Mouse (Mus musculus) heart, adult 2 months (tissue): ENCODE measurements around the gene Mepce. TPM values are rescaled to one million over a fixed set of nuclear protein-coding genes. Genes with fewer than 3 reads are reported as not detected.
A peak's percentile ranks its signal among the peaks of the same experiment; 100 is the strongest.

Experiments
- DNase-seq, 2 experiments: peaks; one replicate each; pipeline ENCODE4 v3.0.0; 2021
- H3K27ac ChIP-seq: fragments of 200-600 bp; 2 replicates; pipeline ENCODE4 v1.8.1; 2022
- H3K27me3 ChIP-seq: fragments of 200-500 bp; 2 replicates; pipeline ENCODE4 v1.6.1; 2012; ENCODE audit warnings: mild to moderate bottlenecking, low read length, inconsistent platforms, mixed read lengths; ENCODE audit not compliant: control insufficient read depth, insufficient read depth
- H3K36me3 ChIP-seq: fragments of 200-500 bp; 2 replicates; pipeline ENCODE4 v1.6.1; 2012; ENCODE audit warnings: low read length, inconsistent platforms; ENCODE audit not compliant: control insufficient read depth, insufficient read depth
- H3K4me1 ChIP-seq: fragments of 200-500 bp; 2 replicates; pipeline ENCODE4 v1.6.1; 2011; ENCODE audit warnings: low read length; ENCODE audit not compliant: control insufficient read depth, insufficient read depth
- H3K4me3 ChIP-seq: fragments of 200-600 bp; 2 replicates; pipeline ENCODE4 v1.8.1; 2022
- H3K79me2 ChIP-seq: fragments of 200-500 bp; replicated peaks from 2 replicates; pipeline ENCODE4 v1.6.1; 2012; ENCODE audit warnings: mild to moderate bottlenecking, inconsistent platforms, low read length, moderate library complexity, mixed read lengths; ENCODE audit not compliant: control insufficient read depth, insufficient read depth
- H3K9ac ChIP-seq: fragments of 200-500 bp; 2 replicates; pipeline ENCODE4 v1.6.1; 2012; ENCODE audit warnings: low read depth, mild to moderate bottlenecking, control low read depth, inconsistent platforms, low read length, mixed read lengths
- CTCF ChIP-seq: fragments of 200-600 bp; IDR thresholded peaks from 2 replicates; pipeline ENCODE4 v1.8.1; 2022; ENCODE audit warnings: antibody characterized with exemption, mild to moderate bottlenecking, moderate library complexity
- EP300 ChIP-seq: fragments of 200-500 bp; IDR thresholded peaks from 2 replicates; pipeline ENCODE4 v1.6.1; 2011; ENCODE audit warnings: low read depth, low read length, control low read depth; ENCODE audit not compliant: insufficient read depth
- POLR2A ChIP-seq: fragments of 200-500 bp; IDR thresholded peaks from 2 replicates; pipeline ENCODE4 v1.6.1; 2011; ENCODE audit warnings: mild to moderate bottlenecking, low read depth, low read length, control low read depth; ENCODE audit not compliant: insufficient read depth
- WGBS: fragments of 180-500 bp; shearing (Covaris S2); methylation state at CpG from one replicate; pipeline ENCODE4 v1.1.7; 2018; 5-methylcytosine and 5-hydroxymethylcytosine counted together
- intact Hi-C: fragments of 180-260 bp; cut with DNase I; formaldehyde crosslinking; loops from one replicate; pipeline ENCODE4 v1.15.1; 2025
- polyA plus RNA-seq: library from polyadenylated mRNA; depleted of rRNA; stranded (reverse); fragments of >200 nt; gene quantifications from 2 replicates; pipeline ENCODE4 v1.2.3, GENCODE M21; 2012
- total RNA-seq, 2 experiments: library from RNA; stranded (reverse); gene quantifications; 2 replicates each; pipeline ENCODE4 v1.2.3; 2021

The Mepce gene
- total and polyA plus RNA-seq, 3 experiments: 21.3 to 26.0 (median 24.1) TPM

DNA sequence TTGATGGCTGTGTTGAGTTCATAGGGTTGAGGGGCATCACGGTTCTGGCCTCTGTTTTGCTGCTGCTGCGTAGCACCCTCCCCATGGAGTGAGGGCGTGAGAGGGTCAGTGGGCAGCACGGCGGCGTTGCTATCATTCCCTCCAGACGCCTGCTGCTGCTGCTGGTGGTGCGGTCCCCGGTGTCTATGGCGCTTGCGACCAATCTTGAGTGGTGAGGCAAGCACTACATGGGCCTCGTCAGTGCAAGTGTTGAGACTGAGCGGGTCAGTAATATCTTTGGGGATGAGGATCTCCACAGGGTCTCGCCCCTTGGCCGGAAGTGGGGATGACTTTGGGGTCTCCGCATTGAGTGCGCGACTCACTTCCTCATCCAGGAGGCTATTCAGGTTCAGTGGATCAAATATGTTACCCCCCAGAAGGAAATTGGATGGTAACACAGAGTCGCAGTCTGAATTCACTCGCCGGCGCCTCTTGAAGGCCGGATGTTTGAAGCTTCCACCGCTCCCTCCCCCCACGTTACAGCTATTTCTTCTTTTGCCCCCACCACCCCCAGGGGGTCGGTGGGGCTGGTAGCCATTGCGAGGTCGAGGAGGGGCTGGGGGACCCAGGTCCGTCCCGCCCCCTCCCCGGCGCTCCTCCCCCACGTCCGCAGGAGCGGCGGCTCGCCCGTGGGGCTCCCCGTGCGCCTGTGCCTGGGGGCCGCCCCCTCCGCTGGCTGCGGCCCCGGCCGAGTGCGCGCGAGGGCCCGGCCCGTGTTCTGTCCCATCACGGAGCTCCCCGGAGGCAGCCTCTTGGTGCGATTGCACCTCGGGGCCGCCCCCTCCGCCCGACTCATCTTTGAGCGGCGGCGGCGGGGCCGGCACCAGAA, 2.1 kb downstream of the Mepce start:
- H3K79me2 ChIP-seq: peaks cover 4% of the 10 kb centered on the region; the same call in 1 of the 2 replicates
- peaks cover 11% of the 10 kb centered on the region for H3K36me3 ChIP-seq
- intact Hi-C loops: loop anchor here (2.0 to 10.0 kb wide), 4 partner anchors 253 to 801 kb away; partner anchors contain the start of genes Epo, Gnb2, Plod3 and Pop7
- H3K9ac ChIP-seq: peak overlapping the region; percentile 82
- TF ChIP-seq CTCF (no peak), EP300 (no peak), POLR2A (no peak)
- peaks cover 19% of the 10 kb centered on the region for H3K4me1 ChIP-seq
- 1% methylated on average over 61 of the region's 62 CpGs for WGBS
- DNase-seq: peak in 1 of 2 experiments; percentile 35
- H3K27me3 ChIP-seq: no peaks in the 10 kb centered on the region
- peak overlapping the region; percentile 97 for H3K27ac ChIP-seq
- peak overlapping the region; percentile 64 for H3K4me3 ChIP-seq

DNA sequence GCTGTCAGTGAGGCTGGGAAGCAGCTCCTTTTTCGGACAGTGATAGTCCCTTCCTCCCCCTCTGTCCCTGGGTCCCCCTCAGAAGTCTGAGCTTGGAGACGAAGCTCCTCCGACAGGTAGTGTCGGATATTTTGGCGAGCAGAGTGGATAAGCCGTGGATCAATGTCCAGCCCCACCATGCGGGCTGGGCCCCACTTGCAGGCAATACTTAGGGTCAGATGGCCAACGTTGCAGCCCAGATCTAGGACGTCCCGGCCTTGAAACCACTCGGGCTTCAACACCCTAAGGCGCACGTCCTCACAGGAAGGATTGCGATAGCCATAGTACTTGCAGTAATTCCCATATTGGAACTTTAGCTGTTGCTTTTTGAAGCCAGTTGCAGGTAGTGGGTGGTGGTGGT, 2.9 kb downstream of the Mepce start:
- Histone ChIP-seq H3K27ac (no peak overlapping the region), H3K9ac (peak overlapping the region; percentile 82), H3K79me2 (peaks cover 4% of the 10 kb centered on the region; the same call in 1 of the 2 replicates), H3K36me3 (peaks cover 11% of the 10 kb centered on the region), H3K27me3 (no peaks in the 10 kb centered on the region), H3K4me1 (peaks cover 20% of the 10 kb centered on the region), H3K4me3 (peak overlapping the region; percentile 64; the same call in 1 of the 2 replicates)
- TF ChIP-seq CTCF (no peak), POLR2A (no peak), EP300 (no peak)
- WGBS: 67% methylated on average over 14 of the region's 14 CpGs
- peak in 1 of 2 experiments; percentile 26 for DNase-seq
- intact Hi-C loops: loop anchor here (5.0 to 10.0 kb wide), 4 partner anchors 280 to 800 kb away; partner anchors contain the start of genes Ephb4, Plod3, Pop7 and Znhit1

DNA sequence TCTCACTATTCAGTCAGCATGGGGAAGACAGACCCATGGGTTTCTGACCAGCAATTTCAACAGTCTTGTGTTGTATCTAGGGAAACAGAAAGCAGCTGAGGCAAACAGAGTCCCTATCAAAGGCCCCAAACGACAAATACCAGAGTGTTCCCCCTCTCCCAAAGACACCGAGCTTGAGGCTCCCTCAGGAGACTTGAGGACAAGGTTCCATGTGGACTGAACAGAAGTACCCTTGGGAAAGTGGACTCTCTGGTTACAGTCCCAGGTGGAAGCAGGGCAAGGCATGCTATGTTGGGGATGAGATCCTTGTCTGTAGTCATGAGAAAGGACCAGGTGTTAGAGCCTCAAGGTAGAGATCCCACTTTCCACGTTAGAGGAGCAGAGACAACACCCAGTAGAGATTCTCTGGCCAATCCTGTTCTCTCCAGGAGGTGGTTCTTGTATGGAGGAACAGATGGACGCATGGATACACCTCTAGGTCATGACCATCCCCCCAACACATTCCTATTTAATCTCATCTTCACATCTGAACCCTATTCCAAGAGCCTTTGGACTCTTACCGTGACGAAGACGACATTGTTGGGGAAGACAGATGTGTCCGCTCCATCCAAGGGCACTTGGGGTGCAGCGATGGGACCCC, 3.4 kb downstream of the Mepce start:
- Histone ChIP-seq H3K4me3 (peak overlapping the region; percentile 13; the same call in 1 of the 2 replicates), H3K4me1 (peaks cover 20% of the 10 kb centered on the region)
- intact Hi-C loops: loop anchor here (5.0 to 10.0 kb wide), 4 partner anchors 279 to 799 kb away; partner anchors contain the start of genes Ephb4, Plod3, Pop7 and Znhit1

GRCm38 (mm10) chr5:137782776-137783522, 4.5 kb downstream of the Mepce start:
- H3K27ac ChIP-seq: no peak overlapping the region
- peaks cover 11% of the 10 kb centered on the region for H3K36me3 ChIP-seq
- H3K4me3 ChIP-seq: no peak overlapping the region
- 72% methylated on average over 13 of the region's 13 CpGs for WGBS
- peaks cover 19% of the 10 kb centered on the region for H3K4me1 ChIP-seq
- H3K27me3 ChIP-seq: no peaks in the 10 kb centered on the region
- no peak for DNase-seq
- TF ChIP-seq EP300 (no peak), CTCF (no peak), POLR2A (no peak)
- intact Hi-C loops: loop anchor here (5.0 to 10.0 kb wide), 4 partner anchors 278 to 798 kb away; partner anchors contain the start of genes Ephb4, Plod3, Pop7 and Znhit1
- peaks cover 4% of the 10 kb centered on the region; the same call in 1 of the 2 replicates for H3K79me2 ChIP-seq
- H3K9ac ChIP-seq: no peak overlapping the region

More for the DNA sequence above, 3.4 kb downstream of the Mepce start:
- 0 out of 2 replicates have a peak, but pooled peaks have one; percentile 10 for TF ChIP-seq POLR2A
- no peak for TF ChIP-seq CTCF
- no peaks in the 10 kb centered on the region for H3K27me3 ChIP-seq
- no peak overlapping the region for H3K27ac ChIP-seq
- peak overlapping the region; percentile 82 for H3K9ac ChIP-seq
- H3K79me2 ChIP-seq: peaks cover 4% of the 10 kb centered on the region; the same call in 1 of the 2 replicates
- peaks cover 11% of the 10 kb centered on the region for H3K36me3 ChIP-seq
- no peak for DNase-seq
- WGBS: 51% methylated on average over 9 of the region's 9 CpGs

- no peaks in the 10 kb centered on the region for H3K27me3 ChIP-seq
- H3K36me3 ChIP-seq: peaks cover 11% of the 10 kb centered on the region
- no peak for DNase-seq
- intact Hi-C loops: loop anchor here (5.0 to 10.0 kb wide), 4 partner anchors 277 to 797 kb away; partner anchors contain the start of genes Ephb4, Plod3, Pop7 and Znhit1
- no peak overlapping the region for H3K4me3 ChIP-seq
- TF ChIP-seq EP300 (no peak), POLR2A (no peak), CTCF (no peak)
- H3K4me1 ChIP-seq: peaks cover 17% of the 10 kb centered on the region
- peaks cover 4% of the 10 kb centered on the region; the same call in 1 of the 2 replicates for H3K79me2 ChIP-seq
- H3K9ac ChIP-seq: no peak overlapping the region
- no peak overlapping the region for H3K27ac ChIP-seq
- 90% methylated on average over 7 of the region's 7 CpGs for WGBS
Measured at GRCm38 (mm10) chr5:137781661-137782060, 5.8 kb downstream of the Mepce start.
